Mouse (Mus musculus) embryonic facial prominence, embryonic 11.5 days (tissue): ENCODE measurements at regions not wholly inside any gene's neighbourhood (a gene's known extent, or its start where the extent isn't known, plus 50 kb on each side); places are given as distances from the start of the nearest gene placed in this dataset.

Experiments
- ATAC-seq: fragments of 200-750 bp; cut with Nextera tagmentation; replicated peaks from 2 replicates; pipeline ENCODE4 v1.8.0; 2017; ENCODE audit warnings: low read depth; ENCODE audit not compliant: insufficient number of reproducible peaks, low FRiP score, low TSS enrichment
- DNase-seq: peaks from one replicate; pipeline ENCODE4 v3.0.0-alpha.2; 2015; ENCODE audit warnings: low spot score
- H3K27ac ChIP-seq: fragments of 300-500 bp; sonication (generic); replicated peaks from 2 replicates; pipeline ENCODE4 v1.5.1; 2014; ENCODE audit warnings: mild to moderate bottlenecking, low read depth, low read length, control low read depth
- H3K27me3 ChIP-seq: fragments of 300-500 bp; sonication (generic); 2 replicates; pipeline ENCODE4 v1.6.1; 2014; ENCODE audit warnings: mild to moderate bottlenecking, low read length, moderate library complexity, mixed read lengths; ENCODE audit not compliant: control insufficient read depth, insufficient read depth
- H3K36me3 ChIP-seq: fragments of 300-500 bp; sonication (generic); replicated peaks from 2 replicates; pipeline ENCODE4 v1.6.1; 2014; ENCODE audit warnings: low read depth, mild to moderate bottlenecking, low read length, moderate library complexity, mixed read lengths; ENCODE audit not compliant: control insufficient read depth, insufficient read depth
- H3K4me1 ChIP-seq: fragments of 300-500 bp; sonication (generic); 2 replicates; pipeline ENCODE4 v1.6.1; 2014; ENCODE audit warnings: low read length, mixed read lengths; ENCODE audit not compliant: control insufficient read depth, insufficient read depth
- H3K4me2 ChIP-seq: fragments of 300-500 bp; sonication (generic); 2 replicates; pipeline ENCODE4 v1.6.1; 2014; ENCODE audit warnings: low read depth, mild to moderate bottlenecking, control low read depth, low read length, moderate library complexity
- H3K4me3 ChIP-seq: fragments of 300-500 bp; sonication (generic); 2 replicates; pipeline ENCODE4 v1.5.1; 2014; ENCODE audit warnings: low read depth, low read length, control low read depth
- H3K9ac ChIP-seq: fragments of 300-500 bp; sonication (generic); replicated peaks from 2 replicates; pipeline ENCODE4 v1.6.1; 2014; ENCODE audit warnings: mild to moderate bottlenecking, control low read depth, low read length
- H3K9me3 ChIP-seq: fragments of 300-500 bp; sonication (generic); replicated peaks from 2 replicates; pipeline ENCODE4 v1.6.1; 2016; ENCODE audit warnings: mild to moderate bottlenecking, low read length, inconsistent platforms, mixed read lengths; ENCODE audit not compliant: control insufficient read depth
- WGBS: fragments of 180-500 bp; shearing (Covaris S2); extraction: QIAGEN DNeasy Blood & Tissue Kit; methylation state at CpG from one replicate; pipeline ENCODE4 v1.1.7; 2014; 5-methylcytosine and 5-hydroxymethylcytosine counted together

GRCm38 (mm10) chr12:9091951-9092350 lies 62.2 kb downstream of the Ttc32 start:
- no peak overlapping the region for H3K27ac ChIP-seq
- H3K9ac ChIP-seq, result no peak overlapping the region
- no peak for DNase-seq
- no peaks in the 10 kb centered on the region for H3K36me3 ChIP-seq
- H3K4me3 ChIP-seq, result no peak overlapping the region
- no peak overlapping the region for H3K4me2 ChIP-seq
- no peak for ATAC-seq
- 87% methylated on average over 6 of the region's 6 CpGs for WGBS
- H3K27me3 ChIP-seq, result no peaks in the 10 kb centered on the region
- no peaks in the 10 kb centered on the region for H3K4me1 ChIP-seq
- no peaks in the 10 kb centered on the region for H3K9me3 ChIP-seq

- H3K4me3 ChIP-seq, result no peak overlapping the region
- H3K9me3 ChIP-seq, result no peaks in the 10 kb centered on the region
- no peaks in the 10 kb centered on the region for H3K36me3 ChIP-seq
- DNase-seq (no peak), ATAC-seq (no peak)
- no peaks in the 10 kb centered on the region for H3K4me1 ChIP-seq
- no peak overlapping the region for H3K27ac ChIP-seq
- no peaks in the 10 kb centered on the region for H3K27me3 ChIP-seq
- no peak overlapping the region for H3K4me2 ChIP-seq
- no peak overlapping the region for H3K9ac ChIP-seq
Measured at GRCm38 (mm10) chr12:9095061-9095460, 65.3 kb downstream of the Ttc32 start.

GRCm38 (mm10) chr12:9106416-9106815 lies 76.6 kb downstream of the Ttc32 start:
- ATAC-seq (no peak), DNase-seq (no peak)
- H3K27ac ChIP-seq, result no peak overlapping the region
- no peaks in the 10 kb centered on the region for H3K4me1 ChIP-seq
- no peak overlapping the region for H3K4me3 ChIP-seq
- H3K36me3 ChIP-seq, result no peaks in the 10 kb centered on the region
- 63% methylated on average over 3 of the region's 3 CpGs for WGBS
- no peak overlapping the region for H3K9ac ChIP-seq
- H3K27me3 ChIP-seq, result no peaks in the 10 kb centered on the region
- no peaks in the 10 kb centered on the region for H3K9me3 ChIP-seq
- H3K4me2 ChIP-seq, result no peak overlapping the region

GRCm38 (mm10) chr12:9109806-9110205 lies 80.0 kb downstream of the Ttc32 start:
- Histone ChIP-seq H3K27me3 (no peaks in the 10 kb centered on the region), H3K27ac (no peak overlapping the region), H3K4me2 (no peak overlapping the region), H3K9ac (no peak overlapping the region), H3K36me3 (no peaks in the 10 kb centered on the region), H3K9me3 (no peaks in the 10 kb centered on the region), H3K4me3 (no peak overlapping the region), H3K4me1 (no peaks in the 10 kb centered on the region)
- no peak for DNase-seq
- 62% methylated on average over 7 of the region's 7 CpGs for WGBS
- no peak for ATAC-seq

- DNase-seq, result no peak
- no peak for ATAC-seq
- H3K27me3 ChIP-seq, result no peaks in the 10 kb centered on the region
- H3K27ac ChIP-seq, result no peak overlapping the region
- no peak overlapping the region for H3K4me2 ChIP-seq
- no peaks in the 10 kb centered on the region for H3K4me1 ChIP-seq
- H3K36me3 ChIP-seq, result no peaks in the 10 kb centered on the region
- H3K4me3 ChIP-seq, result no peak overlapping the region
- H3K9ac ChIP-seq, result no peak overlapping the region
- WGBS, result 75% methylated on average over 3 of the region's 3 CpGs
- no peaks in the 10 kb centered on the region for H3K9me3 ChIP-seq
Measured at GRCm38 (mm10) chr12:9112161-9112674, 82.4 kb downstream of the Ttc32 start.

- Histone ChIP-seq H3K36me3 (no peaks in the 10 kb centered on the region), H3K9ac (no peak overlapping the region), H3K4me2 (no peak overlapping the region), H3K27ac (no peak overlapping the region), H3K27me3 (no peaks in the 10 kb centered on the region), H3K4me1 (no peaks in the 10 kb centered on the region), H3K4me3 (no peak overlapping the region), H3K9me3 (no peaks in the 10 kb centered on the region)
- DNase-seq (no peak), ATAC-seq (no peak)
- WGBS, result 82% methylated on average over 6 of the region's 6 CpGs
Measured at GRCm38 (mm10) chr12:9113652-9114051, 83.9 kb downstream of the Ttc32 start.

GRCm38 (mm10) chr12:9114061-9114460 lies 84.3 kb downstream of the Ttc32 start:
- Histone ChIP-seq H3K27me3 (no peaks in the 10 kb centered on the region), H3K9me3 (no peaks in the 10 kb centered on the region), H3K4me1 (no peaks in the 10 kb centered on the region), H3K4me3 (no peak overlapping the region), H3K4me2 (no peak overlapping the region), H3K36me3 (no peaks in the 10 kb centered on the region), H3K27ac (no peak overlapping the region), H3K9ac (no peak overlapping the region)
- no peak for ATAC-seq
- DNase-seq, result no peak
- WGBS, result 94% methylated on average over 1 of the region's 1 CpGs

- no peaks in the 10 kb centered on the region for H3K9me3 ChIP-seq
- H3K27me3 ChIP-seq, result no peaks in the 10 kb centered on the region
- no peak overlapping the region for H3K27ac ChIP-seq
- DNase-seq (no peak), ATAC-seq (no peak)
- no peak overlapping the region for H3K4me3 ChIP-seq
- no peaks in the 10 kb centered on the region for H3K36me3 ChIP-seq
- H3K4me2 ChIP-seq, result no peak overlapping the region
- 54% methylated on average over 2 of the region's 2 CpGs for WGBS
- H3K4me1 ChIP-seq, result no peaks in the 10 kb centered on the region
- no peak overlapping the region for H3K9ac ChIP-seq
Measured at GRCm38 (mm10) chr12:9118576-9118975, 88.8 kb downstream of the Ttc32 start.
